Mouse (Mus musculus): ENCODE measurements around the gene Cat. TPM values are rescaled to one million over a fixed set of nuclear protein-coding genes. Genes with fewer than 3 reads are reported as not detected.

Gene Cat
- polyA plus RNA-seq, 1 experiment from 2014 or later = 173 TPM

- no peak overlapping the region for H3K4me3 ChIP-seq (ENCODE audit: low read depth, low read length)
- no peaks in the 10 kb centered on the region for H3K4me1 ChIP-seq (replicated peaks; ENCODE audit: control insufficient read depth, insufficient read depth, low read length)
- H3K27me3 ChIP-seq (replicated peaks; ENCODE audit: control insufficient read depth, insufficient read depth, low read length) = no peaks in the 10 kb centered on the region
- whole genome bisulfite sequencing = 96% methylated on average over 11 of the region's 11 CpGs
- H3K4me2 ChIP-seq (replicated peaks; ENCODE audit: low read depth) = no peak overlapping the region
- no peak for ATAC-seq
- no peak overlapping the region for H3K27ac ChIP-seq (ENCODE audit: low read depth, low read length)
- H3K9ac ChIP-seq (ENCODE audit: low read depth, low read length) = no peak overlapping the region
- no peak for TF ChIP-seq CTCF (IDR thresholded peaks at IDR 0.05; ENCODE audit: low read depth)
- no peaks in the 10 kb centered on the region for H3K9me3 ChIP-seq (ENCODE audit: control insufficient read depth)
- no peaks in the 10 kb centered on the region for H3K36me3 ChIP-seq (ENCODE audit: control insufficient read depth, insufficient read depth)
Observed at GRCm38 (mm10) chr2:103439071-103439622, 45.8 kb downstream of the Cat start.

GRCm38 (mm10) chr2:103436534-103436933 lies 48.4 kb downstream of the Cat start:
- Histone ChIP-seq H3K9me3 (ENCODE audit: control insufficient read depth) (no peaks in the 10 kb centered on the region), H3K4me3 (ENCODE audit: low read depth, low read length) (no peak overlapping the region), H3K9ac (ENCODE audit: low read depth, low read length) (no peak overlapping the region), H3K27ac (ENCODE audit: low read depth, low read length) (no peak overlapping the region), H3K36me3 (ENCODE audit: control insufficient read depth, insufficient read depth) (no peaks in the 10 kb centered on the region), H3K4me1 (replicated peaks; ENCODE audit: control insufficient read depth, insufficient read depth, low read length) (no peaks in the 10 kb centered on the region), H3K4me2 (replicated peaks; ENCODE audit: low read depth) (no peak overlapping the region), H3K27me3 (replicated peaks; ENCODE audit: control insufficient read depth, insufficient read depth, low read length) (no peaks in the 10 kb centered on the region)
- ATAC-seq = no peak
- WGBS = 37% methylated on average over 5 of the region's 5 CpGs
- TF ChIP-seq CTCF (IDR thresholded peaks at IDR 0.05; ENCODE audit: low read depth) = no peak

DNA sequence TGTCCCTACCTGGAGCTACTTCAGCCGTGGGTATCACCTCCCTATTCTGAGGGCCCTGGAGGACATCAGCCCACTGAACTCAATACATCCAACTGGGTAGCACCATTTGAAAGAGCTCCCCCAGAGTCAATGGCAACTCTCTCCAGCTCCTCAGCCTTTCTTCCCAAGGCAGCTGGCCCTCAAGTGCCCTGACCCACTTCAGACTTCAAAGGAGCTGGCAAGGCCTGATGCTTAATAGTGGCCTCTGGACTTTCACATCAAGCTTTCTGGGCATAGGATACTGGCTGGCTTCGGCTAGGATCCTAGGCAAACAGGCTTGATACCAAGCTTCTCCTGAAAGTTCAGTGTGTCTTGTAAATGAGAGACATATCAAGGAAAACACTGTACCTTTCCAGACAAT lies 49.9 kb downstream of the Cat start:
- H3K4me2 ChIP-seq (replicated peaks; ENCODE audit: low read depth) = no peak overlapping the region
- H3K4me1 ChIP-seq (replicated peaks; ENCODE audit: control insufficient read depth, insufficient read depth, low read length) = no peaks in the 10 kb centered on the region
- ATAC-seq = no peak

GRCm38 (mm10) chr2:103432695-103433275 lies 52.2 kb downstream of the Cat start:
- H3K4me3 ChIP-seq (ENCODE audit: low read depth, low read length) = no peak overlapping the region
- no peak overlapping the region for H3K9ac ChIP-seq (ENCODE audit: low read depth, low read length)
- 63% methylated on average over 8 of the region's 8 CpGs for WGBS
- H3K4me2 ChIP-seq (replicated peaks; ENCODE audit: low read depth) = no peak overlapping the region
- no peaks in the 10 kb centered on the region for H3K27me3 ChIP-seq (replicated peaks; ENCODE audit: control insufficient read depth, insufficient read depth, low read length)
- H3K9me3 ChIP-seq (ENCODE audit: control insufficient read depth) = no peaks in the 10 kb centered on the region
- no peaks in the 10 kb centered on the region for H3K4me1 ChIP-seq (replicated peaks; ENCODE audit: control insufficient read depth, insufficient read depth, low read length)
- no peak for TF ChIP-seq CTCF (IDR thresholded peaks at IDR 0.05; ENCODE audit: low read depth)
- ATAC-seq = no peak
- no peaks in the 10 kb centered on the region for H3K36me3 ChIP-seq (ENCODE audit: control insufficient read depth, insufficient read depth)
- H3K27ac ChIP-seq (ENCODE audit: low read depth, low read length) = no peak overlapping the region

More for the DNA sequence above, 49.9 kb downstream of the Cat start:
- H3K27ac ChIP-seq (ENCODE audit: low read depth, low read length) = no peak overlapping the region
- no peaks in the 10 kb centered on the region for H3K9me3 ChIP-seq (ENCODE audit: control insufficient read depth)
- no peak overlapping the region for H3K4me3 ChIP-seq (ENCODE audit: low read depth, low read length)
- H3K9ac ChIP-seq (ENCODE audit: low read depth, low read length) = no peak overlapping the region
- H3K36me3 ChIP-seq (ENCODE audit: control insufficient read depth, insufficient read depth) = no peaks in the 10 kb centered on the region
- TF ChIP-seq CTCF (IDR thresholded peaks at IDR 0.05; ENCODE audit: low read depth) = no peak
- WGBS = 90% methylated on average over 2 of the region's 2 CpGs
- H3K27me3 ChIP-seq (replicated peaks; ENCODE audit: control insufficient read depth, insufficient read depth, low read length) = no peaks in the 10 kb centered on the region

- H3K27me3 ChIP-seq (replicated peaks; ENCODE audit: control insufficient read depth, insufficient read depth, low read length) = no peaks in the 10 kb centered on the region
- no peak for TF ChIP-seq CTCF (IDR thresholded peaks at IDR 0.05; ENCODE audit: low read depth)
- H3K4me3 ChIP-seq (ENCODE audit: low read depth, low read length) = no peak overlapping the region
- no peaks in the 10 kb centered on the region for H3K9me3 ChIP-seq (ENCODE audit: control insufficient read depth)
- no peak for ATAC-seq
- no peaks in the 10 kb centered on the region for H3K36me3 ChIP-seq (ENCODE audit: control insufficient read depth, insufficient read depth)
- H3K4me2 ChIP-seq (replicated peaks; ENCODE audit: low read depth) = no peak overlapping the region
- H3K9ac ChIP-seq (ENCODE audit: low read depth, low read length) = no peak overlapping the region
- no peak overlapping the region for H3K27ac ChIP-seq (ENCODE audit: low read depth, low read length)
- no peaks in the 10 kb centered on the region for H3K4me1 ChIP-seq (replicated peaks; ENCODE audit: control insufficient read depth, insufficient read depth, low read length)
- WGBS = 43% methylated on average over 1 of the region's 1 CpGs
Observed at GRCm38 (mm10) chr2:103430712-103431111, 54.2 kb downstream of the Cat start.

- Histone ChIP-seq H3K4me1 (replicated peaks; ENCODE audit: control insufficient read depth, insufficient read depth, low read length) (no peaks in the 10 kb centered on the region), H3K27ac (ENCODE audit: low read depth, low read length) (no peak overlapping the region), H3K4me2 (replicated peaks; ENCODE audit: low read depth) (no peak overlapping the region), H3K36me3 (ENCODE audit: control insufficient read depth, insufficient read depth) (no peaks in the 10 kb centered on the region), H3K9me3 (ENCODE audit: control insufficient read depth) (no peaks in the 10 kb centered on the region), H3K4me3 (ENCODE audit: low read depth, low read length) (no peak overlapping the region), H3K9ac (ENCODE audit: low read depth, low read length) (no peak overlapping the region), H3K27me3 (replicated peaks; ENCODE audit: control insufficient read depth, insufficient read depth, low read length) (no peaks in the 10 kb centered on the region)
- TF ChIP-seq CTCF (IDR thresholded peaks at IDR 0.05; ENCODE audit: low read depth) = no peak
- WGBS = 55% methylated on average over 3 of the region's 3 CpGs
- no peak for ATAC-seq
Observed at GRCm38 (mm10) chr2:103428356-103428755, 56.6 kb downstream of the Cat start.

Data from intestine, postnatal 0 days (tissue).